Mouse (Mus musculus) heart, embryonic 13.5 days (tissue): ENCODE results near the gene Grin1. TPM values are rescaled to one million over a fixed set of nuclear protein-coding genes. Genes with fewer than 3 reads are reported as not detected.
A peak's percentile ranks its signal among the peaks of the same experiment; 100 is the strongest.

Source experiments
- ATAC-seq: fragments of 200-750 bp; cut with Nextera tagmentation; 2 replicates; pipeline ENCODE4 v1.8.0; 2017; ENCODE audit warnings: moderate TSS enrichment; ENCODE audit not compliant: insufficient number of reproducible peaks, low FRiP score, low TSS enrichment; ENCODE audit errors: extremely low read depth
- H3K27ac ChIP-seq: fragments of 300-500 bp; sonication (generic); replicated peaks from 2 replicates; pipeline ENCODE4 v1.5.1; 2015; ENCODE audit warnings: moderate library complexity, mild to moderate bottlenecking, inconsistent platforms
- H3K27me3 ChIP-seq: fragments of 300-500 bp; sonication (generic); replicated peaks from 2 replicates; pipeline ENCODE4 v1.6.1; 2015; ENCODE audit warnings: mild to moderate bottlenecking, inconsistent platforms
- H3K36me3 ChIP-seq: fragments of 300-500 bp; sonication (generic); 2 replicates; pipeline ENCODE4 v1.6.1; 2015; ENCODE audit warnings: mild to moderate bottlenecking, inconsistent platforms
- H3K4me1 ChIP-seq: fragments of 300-500 bp; sonication (generic); 2 replicates; pipeline ENCODE4 v1.6.1; 2015; ENCODE audit warnings: inconsistent platforms
- H3K4me2 ChIP-seq: fragments of 300-500 bp; sonication (generic); 2 replicates; pipeline ENCODE4 v1.6.1; 2015; ENCODE audit warnings: inconsistent platforms, mild to moderate bottlenecking, moderate library complexity
- H3K4me3 ChIP-seq: fragments of 300-500 bp; sonication (generic); 2 replicates; pipeline ENCODE4 v1.5.1; 2015; ENCODE audit warnings: moderate library complexity, mild to moderate bottlenecking, inconsistent platforms
- H3K9ac ChIP-seq: fragments of 300-500 bp; sonication (generic); 2 replicates; pipeline ENCODE4 v1.6.1; 2015; ENCODE audit warnings: inconsistent platforms, mild to moderate bottlenecking, moderate library complexity
- H3K9me3 ChIP-seq: fragments of 300-500 bp; sonication (generic); 2 replicates; pipeline ENCODE4 v1.6.1; 2016; ENCODE audit warnings: inconsistent platforms
- WGBS: fragments of 180-500 bp; shearing (Covaris S2); methylation state at CpG from one replicate; pipeline ENCODE4 v1.1.7; 2015; ENCODE audit warnings: mixed read lengths; 5-methylcytosine and 5-hydroxymethylcytosine counted together
- polyA plus RNA-seq: library from polyadenylated mRNA; unstranded; fragments of >200 nt; fragmentation: Nextera tagmentation; extraction: Ambion mirVana; gene quantifications from 2 replicates; pipeline ENCODE4 v1.2.1, GENCODE M21; 2015

The Grin1 gene
- polyA plus RNA-seq, 1 experiment from 2014 or later, result 0.16 TPM

DNA sequence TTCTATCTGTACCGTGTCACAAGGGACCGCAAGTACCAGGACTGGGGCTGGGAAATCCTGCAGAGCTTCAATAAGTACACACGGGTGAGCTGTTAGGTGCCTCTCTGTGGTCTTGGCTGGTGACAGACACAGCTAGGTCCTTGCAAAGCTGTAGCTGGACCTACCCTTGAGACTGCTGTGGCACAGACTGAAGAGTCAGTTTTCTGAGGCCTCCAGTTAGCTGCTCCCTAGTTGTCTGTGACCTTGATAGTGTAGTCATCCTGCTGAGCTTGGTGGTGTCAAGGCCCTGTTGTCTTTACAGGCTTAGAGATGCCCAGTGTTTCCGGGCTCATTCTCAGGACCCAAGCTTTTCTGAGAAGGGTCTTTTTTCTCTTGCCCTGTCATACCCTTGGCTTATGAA is 30.5 kb upstream of the Grin1 start:
- Histone ChIP-seq H3K4me2 (no peak overlapping the region), H3K36me3 (peaks cover 92% of the 10 kb centered on the region), H3K27ac (no peak overlapping the region), H3K4me1 (no peaks in the 10 kb centered on the region), H3K4me3 (no peak overlapping the region), H3K9ac (no peak overlapping the region), H3K27me3 (no peaks in the 10 kb centered on the region), H3K9me3 (no peaks in the 10 kb centered on the region)
- no peak for ATAC-seq
- WGBS, result 86% methylated on average over 4 of the region's 4 CpGs

GRCm38 (mm10) chr2:25348162-25348561 is 29.2 kb upstream of the Grin1 start:
- Histone ChIP-seq H3K4me2 (no peak overlapping the region), H3K27ac (no peak overlapping the region), H3K36me3 (peaks cover 100% of the 10 kb centered on the region), H3K9me3 (no peaks in the 10 kb centered on the region), H3K4me1 (no peaks in the 10 kb centered on the region), H3K4me3 (no peak overlapping the region), H3K9ac (no peak overlapping the region), H3K27me3 (no peaks in the 10 kb centered on the region)
- WGBS, result 85% methylated on average over 7 of the region's 7 CpGs
- no peak for ATAC-seq

GRCm38 (mm10) chr2:25338303-25338702 is 19.3 kb upstream of the Grin1 start:
- no peaks in the 10 kb centered on the region for H3K9me3 ChIP-seq
- WGBS, result 89% methylated on average over 6 of the region's 6 CpGs
- no peak for ATAC-seq
- H3K9ac ChIP-seq, result no peak overlapping the region
- H3K36me3 ChIP-seq, result peaks cover 93% of the 10 kb centered on the region
- H3K27ac ChIP-seq, result no peak overlapping the region
- H3K27me3 ChIP-seq, result no peaks in the 10 kb centered on the region
- no peak overlapping the region for H3K4me2 ChIP-seq
- H3K4me1 ChIP-seq, result peaks cover 7% of the 10 kb centered on the region
- H3K4me3 ChIP-seq, result no peak overlapping the region

- Histone ChIP-seq H3K9ac (peak overlapping the region; percentile 95), H3K4me2 (peak overlapping the region; percentile 91)
- WGBS, result 86% methylated on average over 2 of the region's 2 CpGs
Measured at GRCm38 (mm10) chr2:25333569-25333968, 14.6 kb upstream of the Grin1 start.

GRCm38 (mm10) chr2:25332286-25333160 is 13.5 kb upstream of the Grin1 start, which contains the start of gene Man1b1:
Man1b1 (plus strand) TSS chr2:25332338.
- Histone ChIP-seq H3K9ac (peak within 1 kb of the TSS; percentile 95), H3K4me1 (peaks cover 18% of the 10 kb centered on the region), H3K27ac (peak within 1 kb of the TSS; percentile 83), H3K27me3 (no peaks in the 10 kb centered on the region), H3K36me3 (peaks cover 40% of the 10 kb centered on the region), H3K4me2 (peak within 1 kb of the TSS; percentile 91), H3K4me3 (peak within 1 kb of the TSS; percentile 93), H3K9me3 (no peaks in the 10 kb centered on the region)
- under 1% methylated on average over 78 of the region's 78 CpGs for WGBS
- ATAC-seq, result peak; percentile 93

More at GRCm38 (mm10) chr2:25333569-25333968, 14.6 kb upstream of the Grin1 start:
- ATAC-seq, result no peak
- Histone ChIP-seq H3K36me3 (peaks cover 50% of the 10 kb centered on the region), H3K4me1 (peaks cover 18% of the 10 kb centered on the region), H3K27ac (no peak overlapping the region), H3K9me3 (no peaks in the 10 kb centered on the region), H3K27me3 (no peaks in the 10 kb centered on the region), H3K4me3 (peak overlapping the region; percentile 93)

DNA sequence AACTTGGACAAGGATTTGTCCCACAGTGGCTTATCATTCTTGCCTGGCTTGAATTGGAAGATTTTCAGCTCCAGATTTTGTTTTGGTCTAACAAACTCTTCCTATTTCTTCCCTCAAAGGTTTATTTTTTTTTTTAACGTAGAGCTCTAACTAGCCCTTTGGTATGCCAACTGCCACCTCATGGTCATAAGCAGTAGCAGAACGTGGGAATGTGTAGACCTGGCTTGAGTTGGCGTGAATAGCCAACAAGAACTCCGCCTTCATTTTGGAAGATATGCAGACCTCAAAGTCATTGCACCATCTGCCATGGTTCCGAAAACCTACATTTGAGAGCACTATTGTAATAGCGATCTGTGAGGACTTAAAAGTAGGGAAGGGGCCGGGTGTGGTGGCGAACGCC is 12.5 kb upstream of the Grin1 start:
- Histone ChIP-seq H3K4me1 (peaks cover 18% of the 10 kb centered on the region), H3K4me3 (peak overlapping the region; percentile 93), H3K9me3 (no peaks in the 10 kb centered on the region), H3K27me3 (no peaks in the 10 kb centered on the region; the same call in 1 of the 2 replicates), H3K27ac (no peak overlapping the region), H3K4me2 (peak overlapping the region; percentile 81), H3K9ac (peak overlapping the region; percentile 95), H3K36me3 (peaks cover 29% of the 10 kb centered on the region)
- no peak for ATAC-seq
- 48% methylated on average over 9 of the region's 9 CpGs for WGBS

GRCm38 (mm10) chr2:25328440-25328839 is 9.5 kb upstream of the Grin1 start:
- Histone ChIP-seq H3K27me3 (peaks cover 12% of the 10 kb centered on the region), H3K9ac (no peak overlapping the region), H3K4me1 (peaks cover 12% of the 10 kb centered on the region), H3K4me2 (no peak overlapping the region), H3K4me3 (no peak overlapping the region), H3K36me3 (no peaks in the 10 kb centered on the region; the same call in 1 of the 2 replicates), H3K9me3 (no peaks in the 10 kb centered on the region), H3K27ac (no peak overlapping the region)
- ATAC-seq, result no peak
- WGBS, result 38% methylated on average over 7 of the region's 7 CpGs

- H3K4me1 ChIP-seq, result peaks cover under 1% of the 10 kb centered on the region; the same call in 1 of the 2 replicates
Measured at GRCm38 (mm10) chr2:25326036-25326435, 7.0 kb upstream of the Grin1 start.

DNA sequence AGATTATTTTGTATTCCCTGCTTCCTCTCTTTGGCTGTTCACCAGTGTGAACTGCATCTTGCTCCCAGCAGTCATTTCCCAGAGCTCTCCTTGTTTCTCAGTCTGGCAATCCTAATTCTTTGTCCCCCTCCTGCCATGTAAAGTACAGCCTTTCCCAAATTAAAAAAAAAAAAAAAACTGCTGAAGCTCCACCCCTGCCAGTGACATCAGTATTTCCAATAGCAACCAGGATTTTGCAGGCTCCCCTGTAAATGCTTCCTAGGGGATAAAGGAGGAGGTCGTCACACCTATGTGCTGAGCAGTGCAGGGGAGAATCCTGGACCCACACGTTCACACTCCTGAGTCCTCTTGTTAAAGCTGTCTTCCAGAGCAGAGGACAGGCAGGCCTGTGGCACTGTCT is 1.1 kb upstream of the Grin1 start:
- no peak overlapping the region for H3K4me2 ChIP-seq
- H3K36me3 ChIP-seq, result no peaks in the 10 kb centered on the region
- peaks cover 3% of the 10 kb centered on the region; the same call in 1 of the 2 replicates for H3K4me1 ChIP-seq
- WGBS, result 34% methylated on average over 2 of the region's 2 CpGs
- H3K4me3 ChIP-seq, result no peak overlapping the region
- no peak for ATAC-seq
- no peaks in the 10 kb centered on the region for H3K9me3 ChIP-seq
- H3K27ac ChIP-seq, result no peak overlapping the region
- peaks cover 92% of the 10 kb centered on the region for H3K27me3 ChIP-seq
- H3K9ac ChIP-seq, result no peak overlapping the region

More at GRCm38 (mm10) chr2:25326036-25326435, 7.0 kb upstream of the Grin1 start:
- no peak for ATAC-seq
- Histone ChIP-seq H3K27ac (no peak overlapping the region), H3K27me3 (peaks cover 32% of the 10 kb centered on the region), H3K36me3 (no peaks in the 10 kb centered on the region), H3K9ac (no peak overlapping the region), H3K4me3 (no peak overlapping the region), H3K4me2 (no peak overlapping the region), H3K9me3 (no peaks in the 10 kb centered on the region)
- WGBS, result 75% methylated on average over 2 of the region's 2 CpGs

- no peak overlapping the region for H3K27ac ChIP-seq
- no peaks in the 10 kb centered on the region for H3K36me3 ChIP-seq
- no peak for ATAC-seq
- H3K4me2 ChIP-seq, result peak overlapping the region; percentile 64
- WGBS, result 8% methylated on average over 31 of the region's 31 CpGs
- H3K27me3 ChIP-seq, result peaks cover 97% of the 10 kb centered on the region
- no peaks in the 10 kb centered on the region for H3K9me3 ChIP-seq
- H3K4me1 ChIP-seq, result peaks cover 3% of the 10 kb centered on the region; the same call in 1 of the 2 replicates
- peak overlapping the region; percentile 38 for H3K4me3 ChIP-seq
- no peak overlapping the region for H3K9ac ChIP-seq
Measured at GRCm38 (mm10) chr2:25318119-25318966, 644 bp downstream of the Grin1 start.

GRCm38 (mm10) chr2:25311491-25311891 is 7.5 kb downstream of the Grin1 start:
- ATAC-seq, result no peak
- no peak overlapping the region for H3K9ac ChIP-seq
- H3K4me3 ChIP-seq, result no peak overlapping the region
- H3K27ac ChIP-seq, result no peak overlapping the region
- H3K9me3 ChIP-seq, result no peaks in the 10 kb centered on the region
- peaks cover 100% of the 10 kb centered on the region for H3K27me3 ChIP-seq
- no peaks in the 10 kb centered on the region for H3K36me3 ChIP-seq
- no peak overlapping the region for H3K4me2 ChIP-seq
- no peaks in the 10 kb centered on the region for H3K4me1 ChIP-seq
- 6% methylated on average over 11 of the region's 11 CpGs for WGBS
